Mouse (Mus musculus) CD8-positive naive resting alpha-beta T cell, adult 2 months (primary cell): ENCODE results near the gene Rprd1b.

Experiments used
- DNase-seq, 2 experiments: peaks; one replicate each; pipeline ENCODE4 v3.0.0; 2022; ENCODE audit warnings: low read depth in 2 of 2, low spot score in 2 of 2

The Rprd1b gene

GRCm38 (mm10) chr2:158028354-158028863 is at the start of gene Rprd1b, which contains the start of gene Tti1:
TSS of gene Rprd1b (plus strand) at chr2:158028497.
TSS of gene Tti1 (minus strand) at chr2:158028433.
- DNase-seq, result peak; percentile 84 to 94

GRCm38 (mm10) chr2:157979241-157979640 is 49.1 kb upstream of the Rprd1b start:
- DNase-seq, result no peak

DNA sequence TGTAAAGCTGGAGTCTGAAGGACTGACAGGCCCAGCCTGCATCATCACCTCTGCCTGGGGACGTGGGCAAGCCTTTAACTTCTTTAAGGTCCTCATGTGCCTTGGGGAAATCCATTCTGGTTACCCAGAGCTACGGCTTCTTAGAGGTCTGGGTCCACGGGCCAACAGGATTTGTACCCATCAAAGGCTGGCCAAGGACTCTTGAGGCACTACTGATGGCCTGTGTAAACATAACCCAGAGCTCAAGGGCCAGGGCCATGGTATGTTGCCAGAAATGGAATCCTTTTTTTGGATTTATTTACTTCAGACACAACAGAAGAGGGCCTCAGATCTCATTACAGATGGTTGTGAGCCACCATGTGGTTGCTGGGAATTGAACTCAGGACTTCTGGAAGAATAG is 45.6 kb upstream of the Rprd1b start:
- no peak for DNase-seq

DNA sequence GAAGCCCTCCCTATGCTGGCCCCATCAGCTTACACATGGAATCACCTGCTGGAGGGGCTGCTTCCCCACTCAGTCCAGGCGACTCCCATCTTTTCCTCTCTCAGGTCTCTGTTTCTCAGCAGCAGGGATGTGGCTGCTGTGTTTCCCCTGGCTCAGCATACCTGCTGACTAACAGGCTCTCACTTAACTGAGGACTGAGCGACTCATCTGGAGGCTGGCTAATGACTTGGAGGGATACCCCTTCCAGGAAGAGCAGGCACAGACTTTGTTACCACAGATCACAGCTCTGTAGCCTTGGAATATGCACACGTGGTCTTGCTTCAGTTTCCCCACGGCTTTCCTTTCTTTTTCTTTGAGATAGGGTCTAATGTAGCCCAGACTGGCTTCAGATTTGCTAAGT is 45.0 kb upstream of the Rprd1b start:
- DNase-seq, result no peak

DNA sequence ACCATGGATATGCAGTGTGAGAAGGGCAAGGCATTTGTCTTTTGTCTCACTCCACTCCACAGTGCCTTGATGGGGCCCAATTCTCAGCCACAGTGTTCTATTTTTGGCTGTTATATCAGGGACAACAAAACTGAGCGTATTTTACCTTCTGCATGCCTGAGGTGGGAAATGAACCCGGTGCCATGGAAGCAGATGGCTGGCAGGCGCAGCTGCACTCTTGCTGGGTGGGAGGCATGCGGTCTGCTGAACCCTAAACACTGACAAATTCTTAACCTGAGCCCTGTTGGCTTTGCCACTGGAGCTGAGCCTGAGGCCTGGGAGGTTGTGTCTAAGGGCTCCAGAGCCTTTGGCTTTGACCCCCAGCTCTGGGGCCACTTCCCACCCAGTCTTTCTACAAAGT is 42.7 kb upstream of the Rprd1b start:
- no peak for DNase-seq

- no peak for DNase-seq
Observed at GRCm38 (mm10) chr2:157986235-157986634, 42.1 kb upstream of the Rprd1b start.

DNA sequence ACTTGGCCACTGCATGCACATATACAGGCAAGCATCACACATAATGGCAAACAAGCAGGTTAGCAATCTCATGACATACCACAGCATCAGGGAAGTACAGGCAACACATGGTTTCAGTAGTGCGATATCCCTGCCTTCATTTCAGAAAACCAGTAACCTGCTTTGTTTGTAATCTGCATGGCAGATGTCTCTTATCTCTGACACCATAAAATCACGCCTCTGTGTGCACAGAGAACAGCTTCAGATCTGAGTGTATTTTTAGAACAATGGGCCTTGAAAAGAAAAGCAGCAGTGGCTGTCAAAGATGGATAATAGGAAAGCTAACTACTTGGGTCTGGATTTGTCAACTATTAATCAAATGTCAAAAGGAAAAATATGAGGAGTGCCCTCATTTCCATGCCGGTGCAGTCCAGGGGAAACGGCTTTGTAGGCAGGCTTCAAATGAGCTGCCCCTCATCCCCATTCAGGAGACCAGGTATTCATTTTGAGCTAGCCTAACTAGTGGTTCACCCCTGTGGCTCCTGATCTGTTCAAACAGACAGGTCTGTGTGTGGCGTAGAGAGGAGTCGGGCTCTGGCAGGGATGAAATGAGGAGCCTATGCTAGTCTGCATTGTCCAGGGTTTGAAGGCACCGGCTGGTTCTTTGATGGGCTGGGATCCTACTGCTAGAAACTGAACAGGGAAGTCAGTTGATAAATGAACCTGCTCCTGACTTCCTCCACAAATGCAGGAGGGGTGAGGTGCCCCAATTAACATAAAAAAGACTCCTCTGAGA is 39.7 kb upstream of the Rprd1b start:
- DNase-seq, result no peak

DNA sequence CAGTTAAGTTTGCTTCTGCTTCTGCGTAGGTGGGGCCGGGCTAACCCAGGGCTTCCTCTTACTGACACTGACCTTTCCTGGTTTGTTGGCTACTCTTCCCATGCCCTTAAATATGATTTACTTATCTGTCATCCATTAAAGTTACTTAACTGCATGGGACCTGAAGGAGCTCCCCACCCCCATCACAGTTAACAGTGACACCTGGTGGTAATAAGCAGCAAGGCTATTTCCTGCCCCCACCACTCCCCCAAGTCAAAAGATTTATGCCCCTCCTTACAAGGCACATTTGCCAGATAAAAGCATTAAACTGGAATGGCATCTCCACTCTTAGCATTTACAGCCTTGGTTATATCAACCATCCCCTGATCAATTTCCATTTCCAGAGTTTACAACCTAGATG is 38.4 kb upstream of the Rprd1b start:
- DNase-seq, result no peak

GRCm38 (mm10) chr2:157991026-157991425 is 37.3 kb upstream of the Rprd1b start:
- no peak for DNase-seq

DNA sequence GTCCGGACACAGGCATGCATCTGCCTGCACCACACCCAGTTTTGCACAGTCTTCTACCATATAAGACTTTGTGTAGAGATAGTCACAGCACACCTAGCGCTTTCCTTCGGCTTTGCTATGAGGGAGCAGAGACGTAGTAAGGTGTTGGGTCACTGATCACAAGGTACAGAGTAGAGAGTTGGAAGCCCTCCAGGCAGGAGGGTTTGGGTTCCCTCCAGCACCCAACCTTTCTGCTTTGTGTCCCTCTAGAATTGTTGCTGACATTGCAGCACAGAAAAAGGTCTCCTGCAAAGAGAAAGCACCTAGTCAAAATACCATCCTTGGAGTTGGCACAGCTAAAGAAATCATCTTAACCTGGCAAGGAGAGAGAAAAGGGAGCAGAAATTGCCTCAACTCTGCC is 35.8 kb upstream of the Rprd1b start:
- DNase-seq, result no peak

GRCm38 (mm10) chr2:157998817-157999216 is 29.5 kb upstream of the Rprd1b start:
- no peak for DNase-seq

DNA sequence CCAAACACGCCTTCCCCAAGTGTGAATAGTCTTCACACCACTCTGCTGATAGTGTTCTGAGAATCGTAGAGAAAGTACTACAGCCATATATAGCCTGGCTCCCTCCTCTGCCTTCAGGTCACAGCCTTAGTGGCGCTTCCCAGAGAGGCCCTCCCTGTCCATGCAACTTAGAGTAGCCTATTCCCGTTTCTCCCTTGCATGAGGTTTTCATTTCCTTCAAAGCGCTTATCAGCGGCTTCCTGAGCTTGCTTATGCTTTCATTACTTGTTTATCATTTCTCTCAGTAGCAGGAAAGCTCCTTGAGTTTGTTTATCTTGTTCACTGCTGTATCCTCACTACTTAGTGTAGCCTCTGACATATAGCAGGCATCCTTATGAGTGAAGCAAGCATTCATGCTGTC is 23.7 kb upstream of the Rprd1b start:
- DNase-seq, result no peak

DNA sequence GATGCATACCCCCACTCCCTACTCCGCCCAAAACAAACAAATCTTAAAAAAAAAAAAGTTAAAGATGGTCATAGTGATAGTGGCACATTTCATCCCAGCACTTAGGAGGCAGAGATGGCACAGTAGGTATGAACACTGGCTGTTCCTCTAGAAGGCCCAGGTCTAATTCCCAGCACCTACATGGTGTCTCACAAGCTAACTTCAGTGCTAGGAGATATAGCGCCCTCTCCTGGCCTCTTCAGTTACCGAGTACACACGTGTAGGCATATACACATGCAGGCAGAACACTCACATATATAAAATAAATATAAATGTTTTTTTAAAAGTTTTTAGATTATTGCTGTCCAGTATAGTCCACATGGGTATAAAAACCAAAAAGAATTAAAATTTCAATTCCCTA is 22.7 kb upstream of the Rprd1b start:
- DNase-seq, result no peak

DNA sequence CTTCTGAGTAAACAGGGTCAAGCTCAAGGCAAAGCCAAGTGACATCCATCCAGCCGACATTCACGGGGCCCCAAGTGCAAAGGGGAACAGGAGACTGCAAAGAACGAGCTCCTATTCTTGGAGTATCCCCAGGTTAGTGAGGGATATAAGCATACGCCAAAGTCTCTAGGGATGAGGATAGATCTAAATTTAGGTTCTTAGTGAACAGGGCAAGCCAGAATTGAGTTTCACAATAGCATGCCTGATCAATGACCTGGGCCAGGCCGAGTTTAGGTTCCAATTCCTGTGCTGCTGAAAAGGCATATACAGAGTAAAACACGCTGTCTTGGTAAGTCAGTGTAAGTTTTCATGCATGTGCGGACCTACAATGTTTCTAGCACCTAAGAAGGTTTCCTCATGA is 18.9 kb upstream of the Rprd1b start:
- DNase-seq, result no peak

DNA sequence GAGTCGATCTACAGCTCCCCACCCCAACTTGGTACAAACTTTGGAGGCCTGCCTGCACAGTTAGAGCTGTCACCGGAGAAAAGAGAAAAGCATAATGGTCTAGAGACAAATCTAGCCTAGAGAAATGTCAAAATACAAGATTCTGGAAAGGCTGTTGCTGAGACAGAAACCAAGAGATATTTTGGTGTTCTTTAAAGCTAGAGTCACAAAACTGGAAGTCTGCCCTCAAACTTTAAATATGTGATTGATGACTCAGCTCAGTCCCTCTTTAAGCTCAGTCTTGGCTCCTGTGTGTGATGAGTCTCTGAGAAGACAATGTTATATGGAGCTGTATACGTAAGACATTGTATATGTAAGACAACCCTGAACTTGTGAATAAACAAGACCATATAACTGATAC is 15.7 kb upstream of the Rprd1b start:
- no peak for DNase-seq

DNA sequence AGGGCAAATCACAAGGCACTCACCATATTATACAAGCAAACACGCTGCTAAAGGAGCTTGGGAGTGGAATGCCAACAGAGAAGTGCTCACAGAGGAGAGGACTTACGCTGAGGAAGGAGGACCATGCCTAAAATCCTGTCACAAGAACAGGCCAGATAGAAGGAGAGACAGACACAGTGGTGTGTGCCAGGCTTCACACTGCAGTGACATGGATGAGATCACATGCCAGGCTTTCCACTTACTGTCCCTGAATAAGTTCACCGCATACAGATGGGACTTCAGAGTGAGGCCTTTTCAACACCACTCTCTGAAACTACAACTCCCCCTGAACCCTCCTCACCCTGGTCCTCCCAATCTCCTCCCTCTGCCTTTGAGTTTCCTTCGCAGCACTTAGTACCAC is 11.0 kb upstream of the Rprd1b start:
- no peak for DNase-seq

- DNase-seq, result no peak
Observed at GRCm38 (mm10) chr2:158027855-158028353, 393 bp upstream of the Rprd1b start.

DNA sequence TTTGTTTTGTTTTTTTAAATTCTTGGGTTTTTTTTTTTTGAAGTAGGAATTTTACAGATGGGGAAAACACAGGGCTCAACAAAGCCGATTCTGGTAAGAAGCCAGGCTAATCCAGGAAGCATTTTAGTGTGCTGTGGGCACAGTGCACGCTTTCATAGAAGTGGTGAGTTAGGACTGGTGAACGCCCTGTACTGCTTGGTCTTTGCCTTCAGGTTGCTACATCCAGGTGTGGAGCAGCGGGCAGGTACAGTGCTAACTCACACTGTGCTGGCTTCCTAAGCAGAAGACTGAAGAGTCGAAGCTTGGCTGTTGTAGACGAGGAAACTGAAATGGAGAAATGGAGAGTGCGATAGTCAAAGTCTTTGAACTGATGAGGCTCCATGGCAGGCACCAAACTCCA is 1.7 kb downstream of the Rprd1b start:
- no peak for DNase-seq

DNA sequence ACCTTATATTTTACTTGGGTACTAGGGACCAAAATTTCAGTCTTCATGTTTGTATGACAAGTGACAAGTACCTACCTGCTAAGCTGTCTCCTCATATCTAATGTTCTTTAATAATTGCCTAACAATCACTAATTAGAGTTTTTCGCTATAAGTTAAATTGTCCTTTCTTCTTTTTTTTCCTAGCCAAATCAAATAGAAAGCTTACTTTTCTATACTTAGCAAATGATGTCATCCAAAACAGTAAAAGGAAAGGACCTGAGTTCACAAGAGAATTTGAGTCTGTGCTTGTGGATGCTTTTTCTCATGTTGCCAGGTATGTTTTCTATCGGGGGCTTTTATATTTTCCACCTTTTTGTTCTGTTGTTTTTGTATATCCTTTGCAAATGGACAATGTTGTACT is 7.5 kb downstream of the Rprd1b start:
- no peak for DNase-seq

- DNase-seq, result no peak
Observed at GRCm38 (mm10) chr2:158036408-158036807, 8.1 kb downstream of the Rprd1b start.

GRCm38 (mm10) chr2:158036953-158037352 is 8.7 kb downstream of the Rprd1b start:
- DNase-seq, result no peak

GRCm38 (mm10) chr2:158037571-158037970 is 9.3 kb downstream of the Rprd1b start:
- DNase-seq, result no peak

DNA sequence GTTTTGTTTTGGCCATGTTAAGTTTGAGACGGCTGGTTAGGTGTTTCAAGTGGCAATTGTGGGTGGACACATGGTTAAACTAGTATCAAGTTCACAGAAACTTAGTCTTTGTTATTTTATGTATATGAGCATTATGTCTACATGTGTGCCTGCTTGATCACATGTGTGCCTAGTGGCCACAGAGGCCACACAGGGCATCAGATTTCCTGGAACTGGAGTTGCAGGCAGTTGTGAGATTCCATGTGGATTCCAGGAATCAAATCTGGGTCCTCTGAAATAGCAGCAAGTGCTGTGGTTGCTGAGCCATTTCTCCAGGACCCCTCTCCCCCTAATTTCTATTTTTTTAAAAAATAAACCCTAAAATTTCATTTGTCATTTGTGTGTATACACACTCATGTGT is 11.4 kb downstream of the Rprd1b start:
- DNase-seq, result no peak
